Mouse (Mus musculus) kidney, postnatal 0 days (tissue): ENCODE data around the gene Dhps. TPM values are rescaled to one million over a fixed set of nuclear protein-coding genes. Genes with fewer than 3 reads are reported as not detected.

ENCODE experiments used
- ATAC-seq: fragments of 200-750 bp; cut with Nextera tagmentation; replicated peaks from 2 replicates; pipeline ENCODE4 v1.8.0; 2017; ENCODE audit warnings: low read depth, moderate number of reproducible peaks, moderate TSS enrichment, moderate library complexity; ENCODE audit not compliant: low FRiP score
- DNase-seq: peaks from one replicate; pipeline ENCODE4 v3.0.0-alpha.2; 2016; ENCODE audit warnings: low spot score
- H3K27ac ChIP-seq: fragments of 300-500 bp; sonication (generic); 2 replicates; pipeline ENCODE4 v1.5.1; 2014; ENCODE audit warnings: mild to moderate bottlenecking
- H3K27me3 ChIP-seq: fragments of 300-500 bp; sonication (generic); 2 replicates; pipeline ENCODE4 v1.6.1; 2014; ENCODE audit warnings: low read length, mixed read lengths; ENCODE audit not compliant: insufficient read depth
- H3K36me3 ChIP-seq: fragments of 300-500 bp; sonication (generic); 2 replicates; pipeline ENCODE4 v1.6.1; 2014; ENCODE audit warnings: low read length, mixed read lengths; ENCODE audit not compliant: insufficient read depth
- H3K4me1 ChIP-seq: fragments of 300-500 bp; sonication (generic); replicated peaks from 2 replicates; pipeline ENCODE4 v1.6.1; 2014; ENCODE audit warnings: antibody characterized with exemption, low read length, mixed read lengths; ENCODE audit not compliant: insufficient read depth
- H3K4me2 ChIP-seq: fragments of 300-500 bp; sonication (generic); 2 replicates; pipeline ENCODE4 v1.6.1; 2014; ENCODE audit warnings: mild to moderate bottlenecking, low read length, moderate library complexity, mixed read lengths
- H3K4me3 ChIP-seq: fragments of 300-500 bp; sonication (generic); replicated peaks from 2 replicates; pipeline ENCODE4 v1.5.1; 2014; ENCODE audit warnings: low read depth, low read length
- H3K9ac ChIP-seq: fragments of 300-500 bp; sonication (generic); 2 replicates; pipeline ENCODE4 v1.6.1; 2014; ENCODE audit warnings: low read depth, low read length
- H3K9me3 ChIP-seq: fragments of 300-500 bp; sonication (generic); replicated peaks from 2 replicates; pipeline ENCODE4 v1.6.1; 2016; ENCODE audit warnings: low read length, inconsistent platforms, mixed read lengths
- CTCF ChIP-seq: IDR thresholded peaks from 2 replicates; pipeline ENCODE4 v1.5.1; 2016; ENCODE audit warnings: antibody characterized with exemption, low read depth, mild to moderate bottlenecking, moderate library complexity
- WGBS: fragments of 180-500 bp; shearing (Covaris S2); extraction: QIAGEN DNeasy Blood & Tissue Kit; methylation state at CpG from one replicate; pipeline ENCODE4 v1.1.7; 2014; 5-methylcytosine and 5-hydroxymethylcytosine counted together
- polyA plus RNA-seq: library from polyadenylated mRNA; unstranded; fragments of >200 nt; fragmentation: Nextera tagmentation; extraction: Ambion mirVana; gene quantifications from 2 replicates; pipeline ENCODE4 v1.2.1, GENCODE M21; 2015

The Dhps gene
- polyA plus RNA-seq, 1 experiment from 2014 or later, result 55.7 TPM

DNA sequence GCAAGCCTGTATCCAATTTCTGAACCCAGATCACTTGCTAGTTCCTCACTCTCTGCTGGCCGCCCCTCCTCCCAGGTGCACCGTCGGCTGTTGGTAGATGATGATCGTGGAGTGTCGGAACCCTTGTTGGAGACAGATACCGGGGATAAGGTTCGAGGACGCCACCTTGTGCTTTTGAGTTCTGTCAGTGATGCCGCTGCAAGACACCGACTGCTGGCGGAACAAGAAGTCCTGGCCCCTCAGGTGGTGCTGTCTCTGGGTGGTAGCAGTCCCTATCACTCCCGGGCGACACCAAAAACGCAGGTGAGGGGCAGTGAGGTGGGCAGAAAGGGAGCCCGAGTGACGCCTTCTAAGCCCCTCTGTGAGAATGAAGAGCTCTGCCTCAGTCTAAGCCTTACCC, 24.6 kb downstream of the Dhps start:
- WGBS, result 85% methylated on average over 16 of the region's 16 CpGs
- no peak for DNase-seq

DNA sequence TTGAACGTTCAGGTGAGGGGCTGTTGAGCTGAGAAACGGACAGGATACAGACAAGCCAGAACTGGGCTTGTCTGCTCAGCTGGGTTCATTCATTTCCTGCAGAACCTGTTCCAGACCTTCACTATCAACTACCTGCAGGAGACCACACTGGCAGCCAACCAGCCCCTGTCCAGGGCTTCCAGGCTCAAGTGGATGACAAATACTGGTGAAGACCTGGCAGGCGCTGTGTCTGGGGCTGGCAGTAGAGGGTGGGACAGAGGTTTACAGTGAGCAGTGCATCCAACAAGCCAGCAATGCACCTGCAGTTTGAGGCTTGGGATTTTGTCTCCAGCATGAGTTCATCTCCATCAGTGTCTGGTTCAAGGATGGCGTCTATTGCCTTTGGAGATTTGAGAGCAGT, 25.3 kb downstream of the Dhps start:
- no peak overlapping the region for H3K27ac ChIP-seq
- no peak for DNase-seq
- TF ChIP-seq CTCF, result no peak
- H3K36me3 ChIP-seq, result peaks cover 40% of the 10 kb centered on the region
- no peaks in the 10 kb centered on the region for H3K4me1 ChIP-seq
- no peaks in the 10 kb centered on the region for H3K27me3 ChIP-seq
- 88% methylated on average over 4 of the region's 4 CpGs for WGBS
- H3K9ac ChIP-seq, result no peak overlapping the region
- no peak for ATAC-seq
- H3K4me3 ChIP-seq, result no peak overlapping the region
- no peak overlapping the region for H3K4me2 ChIP-seq
- no peaks in the 10 kb centered on the region for H3K9me3 ChIP-seq

More for the DNA sequence above, 24.6 kb downstream of the Dhps start:
- no peaks in the 10 kb centered on the region for H3K4me1 ChIP-seq
- H3K27me3 ChIP-seq, result no peaks in the 10 kb centered on the region
- no peak overlapping the region for H3K4me3 ChIP-seq
- TF ChIP-seq CTCF, result no peak
- no peak for ATAC-seq
- H3K36me3 ChIP-seq, result peaks cover 43% of the 10 kb centered on the region
- no peak overlapping the region for H3K4me2 ChIP-seq
- no peaks in the 10 kb centered on the region for H3K9me3 ChIP-seq
- no peak overlapping the region for H3K27ac ChIP-seq
- no peak overlapping the region for H3K9ac ChIP-seq

DNA sequence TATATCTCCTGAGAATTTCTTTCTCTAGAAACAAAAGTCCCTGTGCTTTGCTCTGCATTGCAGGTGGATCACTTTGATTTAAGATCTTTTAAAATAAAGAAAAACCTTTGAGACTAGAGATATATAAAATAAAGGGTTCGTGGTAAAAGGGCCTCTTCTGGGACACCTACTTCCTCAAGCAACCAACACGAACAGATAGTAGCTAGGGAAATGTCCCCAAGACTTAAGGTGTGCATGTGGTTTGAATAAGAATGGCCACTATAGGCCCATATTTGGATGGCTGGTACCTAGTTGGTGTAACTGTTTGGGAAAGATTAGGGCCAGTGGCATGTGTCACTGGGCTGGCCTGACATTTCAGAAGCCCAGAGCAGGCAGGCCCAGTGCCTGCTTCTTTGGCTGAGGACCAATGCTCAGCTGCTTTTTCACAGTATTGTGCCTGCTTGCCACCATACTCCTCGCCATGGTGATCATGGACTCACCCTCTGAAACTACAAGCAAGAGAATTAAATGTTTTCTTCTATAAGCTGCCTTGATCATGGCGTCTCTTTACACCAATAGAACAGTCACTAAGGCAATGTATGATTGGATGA, 28.6 kb downstream of the Dhps start:
- Histone ChIP-seq H3K9ac (no peak overlapping the region), H3K36me3 (peaks cover 26% of the 10 kb centered on the region), H3K9me3 (no peaks in the 10 kb centered on the region), H3K27ac (no peak overlapping the region), H3K4me2 (no peak overlapping the region), H3K4me1 (no peaks in the 10 kb centered on the region), H3K27me3 (no peaks in the 10 kb centered on the region), H3K4me3 (no peak overlapping the region)
- DNase-seq (no peak), ATAC-seq (no peak)
- WGBS, result 89% methylated on average over 4 of the region's 4 CpGs
- TF ChIP-seq CTCF, result no peak

DNA sequence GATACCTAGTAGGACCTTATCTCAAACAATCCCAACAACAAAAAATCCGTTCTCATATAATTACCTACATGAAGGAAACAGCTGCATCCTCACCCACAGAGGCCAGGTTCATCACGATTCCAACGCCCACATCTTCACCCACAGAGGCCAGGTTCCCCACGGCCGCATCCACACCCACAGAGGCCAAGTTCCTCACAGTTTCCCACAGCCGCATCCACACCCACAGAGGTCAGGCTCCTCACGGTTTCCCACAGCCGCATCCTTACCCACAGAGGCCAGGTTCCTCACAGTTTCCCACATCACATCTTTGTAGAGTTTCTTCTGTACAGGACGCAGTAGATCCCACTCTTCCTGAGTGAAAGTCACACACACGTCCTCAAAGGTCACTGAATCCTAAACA, 41.7 kb downstream of the Dhps start:
- H3K27me3 ChIP-seq, result no peaks in the 10 kb centered on the region
- no peaks in the 10 kb centered on the region for H3K4me1 ChIP-seq
- 95% methylated on average over 10 of the region's 10 CpGs for WGBS
- no peak overlapping the region for H3K27ac ChIP-seq
- TF ChIP-seq CTCF, result no peak
- peaks cover 19% of the 10 kb centered on the region for H3K36me3 ChIP-seq
- no peak overlapping the region for H3K9ac ChIP-seq
- DNase-seq, result no peak
- no peak overlapping the region for H3K4me2 ChIP-seq
- no peak overlapping the region for H3K4me3 ChIP-seq
- no peak for ATAC-seq
- H3K9me3 ChIP-seq, result no peaks in the 10 kb centered on the region

DNA sequence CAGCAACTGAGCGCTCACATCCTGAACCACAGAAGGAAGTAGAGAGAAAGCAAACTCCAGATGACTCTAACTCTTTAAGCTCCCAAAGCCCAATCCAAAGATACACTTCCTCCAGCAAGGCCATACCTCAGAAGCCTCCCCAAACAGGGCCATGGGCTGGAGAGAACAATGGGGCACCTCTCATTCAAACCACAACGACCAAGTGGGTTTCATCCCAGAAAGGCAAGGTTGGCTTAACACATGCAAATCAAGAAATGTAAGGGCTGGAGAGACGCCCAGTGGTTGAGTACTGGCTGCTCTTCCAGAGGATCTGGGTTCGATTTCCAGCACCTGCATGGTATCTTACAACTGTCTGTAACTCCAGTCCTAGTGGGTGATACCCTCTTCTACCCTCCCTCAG, 43.9 kb downstream of the Dhps start:
- ATAC-seq (no peak), DNase-seq (no peak)
- no peaks in the 10 kb centered on the region for H3K9me3 ChIP-seq
- H3K4me2 ChIP-seq, result no peak overlapping the region
- H3K9ac ChIP-seq, result no peak overlapping the region
- H3K27ac ChIP-seq, result no peak overlapping the region
- peaks cover 8% of the 10 kb centered on the region for H3K36me3 ChIP-seq
- 84% methylated on average over 4 of the region's 4 CpGs for WGBS
- no peaks in the 10 kb centered on the region for H3K4me1 ChIP-seq
- no peak for TF ChIP-seq CTCF
- no peaks in the 10 kb centered on the region for H3K27me3 ChIP-seq
- H3K4me3 ChIP-seq, result no peak overlapping the region

DNA sequence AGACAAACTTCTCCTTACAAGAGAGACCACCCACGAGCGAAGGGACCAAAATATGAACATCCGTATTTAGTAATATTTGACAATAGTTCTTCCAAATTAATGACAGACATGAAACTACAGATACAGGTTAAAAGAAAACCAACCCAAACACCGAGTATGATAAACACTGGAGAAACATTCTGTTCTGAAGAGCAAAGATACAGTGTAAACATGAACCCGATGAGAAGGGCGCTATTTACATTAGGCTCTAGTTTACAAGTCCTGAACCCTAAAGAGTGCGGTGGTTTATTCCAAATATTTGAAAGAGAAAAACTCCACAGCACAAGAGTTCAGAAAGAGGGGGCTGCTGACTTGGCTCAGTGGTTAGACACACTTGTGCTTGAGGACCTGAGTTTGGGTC, 45.4 kb downstream of the Dhps start:
- H3K36me3 ChIP-seq, result no peaks in the 10 kb centered on the region
- H3K27ac ChIP-seq, result no peak overlapping the region
- H3K9ac ChIP-seq, result no peak overlapping the region
- H3K4me2 ChIP-seq, result no peak overlapping the region
- WGBS, result 88% methylated on average over 7 of the region's 7 CpGs
- DNase-seq (no peak), ATAC-seq (no peak)
- TF ChIP-seq CTCF, result no peak
- H3K4me3 ChIP-seq, result no peak overlapping the region
- H3K9me3 ChIP-seq, result no peaks in the 10 kb centered on the region
- H3K4me1 ChIP-seq, result no peaks in the 10 kb centered on the region
- no peaks in the 10 kb centered on the region for H3K27me3 ChIP-seq
